Mouse (Mus musculus) myocyte (in vitro differentiated cells): ENCODE results near the gene Zfp775.

Source experiments
- CEBPB ChIP-seq: IDR thresholded peaks from 2 replicates; pipeline ENCODE4 v1.6.1; 2011; ENCODE audit warnings: mild to moderate bottlenecking, moderate library complexity; ENCODE audit not compliant: poor library complexity, insufficient read depth, severe bottlenecking
- MAX ChIP-seq: IDR thresholded peaks from one replicate; pipeline ENCODE4 v1.6.1; 2011; ENCODE audit warnings: low read depth, mild to moderate bottlenecking, control low read depth
- MYOG ChIP-seq, 3 experiments: IDR thresholded peaks; one replicate each; pipeline ENCODE4 v1.6.1; 2011; ENCODE audit warnings: control low read depth in 2 of 3, low read depth in 2 of 3, mild to moderate bottlenecking in 2 of 3; ENCODE audit not compliant: insufficient read length in 2 of 3, control insufficient read depth in 1 of 3, insufficient read depth in 1 of 3
- POLR2A ChIP-seq: IDR thresholded peaks from one replicate; pipeline ENCODE4 v1.6.1; 2011; ENCODE audit warnings: low read depth, mild to moderate bottlenecking, control low read depth, moderate library complexity; ENCODE audit not compliant: insufficient read length
- POLR2AphosphoS2 ChIP-seq: IDR thresholded peaks from one replicate; pipeline ENCODE4 v1.6.1; 2011; ENCODE audit warnings: low read depth, control low read depth; ENCODE audit not compliant: insufficient read length
- TCF12 ChIP-seq: IDR thresholded peaks from one replicate; pipeline ENCODE4 v1.6.1; 2011; ENCODE audit warnings: mild to moderate bottlenecking, control low read depth; ENCODE audit not compliant: poor library complexity, insufficient read depth, severe bottlenecking
- TCF3 ChIP-seq: IDR thresholded peaks from one replicate; pipeline ENCODE4 v1.6.1; 2011; ENCODE audit warnings: low read depth, control low read depth; ENCODE audit not compliant: insufficient read length
- USF1 ChIP-seq: IDR thresholded peaks from one replicate; pipeline ENCODE4 v1.6.1; 2011; ENCODE audit warnings: low read depth, mild to moderate bottlenecking, control low read depth, moderate library complexity

- TF ChIP-seq POLR2A (no peak), MAX (no peak), CEBPB (no peak), TCF3 (no peak), USF1 (no peak), MYOG (IDR thresholded peaks at IDR 0.05; ENCODE audit: control insufficient read depth in 1 of 3, insufficient read depth in 1 of 3, insufficient read length in 2 of 3, low read depth in 2 of 3) (no peak), TCF12 (no peak), POLR2AphosphoS2 (no peak)
Measured at GRCm38 (mm10) chr6:48626464-48626863, 24.6 kb downstream of the Zfp775 start, which contains the start of gene AI854703.
